Mouse (Mus musculus) G1E (cell line): ENCODE results near the gene Fbp2.

Experiments used
- CTCF ChIP-seq: IDR thresholded peaks from 2 replicates; pipeline ENCODE4 v1.5.1; 2012; ENCODE audit warnings: low read depth, low read length, inconsistent platforms, mixed read lengths
- GATA1 ChIP-seq: IDR thresholded peaks from 2 replicates; pipeline ENCODE4 v1.6.1; 2012; ENCODE audit warnings: borderline replicate concordance, low read length, inconsistent platforms, mixed read lengths
- GATA2 ChIP-seq: IDR thresholded peaks from 2 replicates; pipeline ENCODE4 v1.6.1; 2012; ENCODE audit warnings: low read depth, low read length, inconsistent platforms, borderline replicate concordance

- TF ChIP-seq CTCF (no peak), GATA1 (no peak), GATA2 (no peak)
These were observed 29.7 kb upstream of the Fbp2 start, which contains the start of gene Fbp1 for GRCm38 (mm10) chr13:62887712-62888441.
